Mouse (Mus musculus) ES-Bruce4 (cell line): ENCODE results near the gene 1190005I06Rik. TPM values are rescaled to one million over a fixed set of nuclear protein-coding genes. Genes with fewer than 3 reads are reported as not detected.

ENCODE experiments used
- H3K27ac ChIP-seq: 2 replicates; pipeline ENCODE4 v1.5.1; 2012; ENCODE audit warnings: low read length, inconsistent platforms; ENCODE audit not compliant: insufficient read depth
- H3K27me3 ChIP-seq: 2 replicates; pipeline ENCODE4 v1.6.1; 2012; ENCODE audit warnings: mild to moderate bottlenecking, low read length, inconsistent platforms; ENCODE audit not compliant: control insufficient read depth, poor library complexity, insufficient read depth, severe bottlenecking
- H3K36me3 ChIP-seq: 2 replicates; pipeline ENCODE4 v1.6.1; 2012; ENCODE audit warnings: inconsistent platforms, mild to moderate bottlenecking, low read length, moderate library complexity; ENCODE audit not compliant: control insufficient read depth, poor library complexity, insufficient read depth, severe bottlenecking
- H3K4me1 ChIP-seq: one replicate; pipeline ENCODE4 v1.8.1; 2011; ENCODE audit warnings: low read length; ENCODE audit not compliant: control insufficient read depth, insufficient read depth
- H3K4me3 ChIP-seq: 2 replicates; pipeline ENCODE4 v1.5.1; 2011; ENCODE audit warnings: low read depth, mild to moderate bottlenecking, low read length
- H3K9ac ChIP-seq: 2 replicates; pipeline ENCODE4 v1.6.1; 2012; ENCODE audit warnings: low read depth, mild to moderate bottlenecking, inconsistent platforms; ENCODE audit not compliant: poor library complexity, severe bottlenecking
- H3K9me3 ChIP-seq: replicated peaks from 2 replicates; pipeline ENCODE4 v1.6.1; 2012; ENCODE audit warnings: mild to moderate bottlenecking, low read length, inconsistent platforms; ENCODE audit not compliant: control insufficient read depth, poor library complexity, insufficient read depth, severe bottlenecking
- CTCF ChIP-seq: IDR thresholded peaks from one replicate; pipeline ENCODE4 v1.8.1; 2011; ENCODE audit warnings: low read depth, low read length
- EP300 ChIP-seq: IDR thresholded peaks from 2 replicates; pipeline ENCODE4 v1.6.1; 2011; ENCODE audit warnings: low read depth, low read length; ENCODE audit not compliant: insufficient read depth
- POLR2A ChIP-seq: IDR thresholded peaks from one replicate; pipeline ENCODE4 v1.8.1; 2011; ENCODE audit warnings: low read length; ENCODE audit not compliant: insufficient read depth
- polyA plus RNA-seq: library from polyadenylated mRNA; stranded (reverse); fragments of >200 nt; gene quantifications from 2 replicates; pipeline ENCODE4 v1.2.4, GENCODE M21; 2011; ENCODE audit warnings: low read depth; ENCODE audit not compliant: missing spikeins, insufficient read depth, insufficient read length

1190005I06Rik gene
- polyA plus RNA-seq, 1 experiment: 12.4 TPM

DNA sequence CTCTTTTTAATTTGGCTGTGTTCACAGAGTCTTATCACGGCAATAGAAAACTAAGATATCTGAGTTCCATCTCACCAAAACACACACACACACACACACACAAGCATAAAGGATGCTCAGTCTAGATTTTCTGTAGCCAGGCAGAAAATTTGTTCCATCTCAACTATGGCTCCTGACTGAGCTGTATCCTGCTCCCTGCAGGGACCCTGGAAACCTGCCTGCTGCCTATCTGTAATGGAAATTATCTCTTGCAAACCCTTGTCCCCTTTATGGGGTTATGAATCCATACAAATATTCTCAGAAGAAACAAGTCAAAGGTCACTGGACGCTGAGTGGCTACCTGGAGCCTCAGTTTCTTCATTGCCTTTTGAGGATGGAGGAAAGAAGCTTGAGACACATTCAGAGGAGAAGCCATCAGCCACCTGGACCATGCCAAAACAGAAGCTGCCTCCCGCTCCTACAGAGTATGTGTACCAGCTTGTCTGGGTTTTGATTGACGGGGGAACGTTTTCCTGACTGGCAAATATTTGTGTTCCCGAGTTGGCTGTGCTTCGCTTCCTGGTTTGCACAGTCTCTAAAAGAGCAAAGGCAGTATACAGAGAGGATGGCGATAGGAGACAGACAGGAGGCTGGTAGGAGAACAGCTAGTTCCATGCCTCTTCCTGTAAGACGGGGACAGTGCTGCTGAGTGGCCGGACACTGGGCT is 55.7 kb downstream of the 1190005I06Rik start:
- no peak overlapping the region for H3K9ac ChIP-seq
- no peaks in the 10 kb centered on the region for H3K27me3 ChIP-seq

DNA sequence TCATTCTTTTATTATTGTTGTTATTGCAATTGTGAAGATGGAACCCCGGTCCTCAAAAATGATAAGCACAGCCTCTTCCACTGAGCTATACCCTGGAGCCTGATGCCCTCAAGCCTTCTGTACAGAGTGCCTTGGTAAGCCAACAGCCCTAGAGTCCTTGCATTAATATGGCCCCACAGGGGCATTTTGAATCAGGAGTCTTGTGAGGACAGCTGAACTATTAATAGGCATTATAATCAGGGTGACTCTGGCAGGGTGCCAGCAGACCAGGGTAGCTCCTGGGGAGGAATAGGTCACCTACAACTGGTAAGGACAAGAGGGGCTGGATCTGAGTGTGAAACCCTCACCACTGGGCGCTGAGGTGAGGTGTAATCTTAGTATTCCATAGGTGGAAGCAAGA is 57.5 kb downstream of the 1190005I06Rik start:
- Histone ChIP-seq H3K27ac (no peak overlapping the region), H3K4me1 (no peaks in the 10 kb centered on the region), H3K9ac (peak overlapping the region; percentile 50), H3K4me3 (peak overlapping the region; percentile 74), H3K27me3 (no peaks in the 10 kb centered on the region), H3K36me3 (peaks cover 4% of the 10 kb centered on the region), H3K9me3 (no peaks in the 10 kb centered on the region; the same call in 1 of the 2 replicates)
- no peak for TF ChIP-seq POLR2A
- no peak for TF ChIP-seq CTCF
- no peak for TF ChIP-seq EP300

More for the DNA sequence above, 55.7 kb downstream of the 1190005I06Rik start:
- Histone ChIP-seq H3K9me3 (no peaks in the 10 kb centered on the region; the same call in 1 of the 2 replicates), H3K4me3 (no peak overlapping the region), H3K27ac (no peak overlapping the region), H3K36me3 (0 out of 2 replicates have a peak, but pooled peaks cover 1% of the 10 kb centered on the region), H3K4me1 (no peaks in the 10 kb centered on the region)
- TF ChIP-seq CTCF: no peak

DNA sequence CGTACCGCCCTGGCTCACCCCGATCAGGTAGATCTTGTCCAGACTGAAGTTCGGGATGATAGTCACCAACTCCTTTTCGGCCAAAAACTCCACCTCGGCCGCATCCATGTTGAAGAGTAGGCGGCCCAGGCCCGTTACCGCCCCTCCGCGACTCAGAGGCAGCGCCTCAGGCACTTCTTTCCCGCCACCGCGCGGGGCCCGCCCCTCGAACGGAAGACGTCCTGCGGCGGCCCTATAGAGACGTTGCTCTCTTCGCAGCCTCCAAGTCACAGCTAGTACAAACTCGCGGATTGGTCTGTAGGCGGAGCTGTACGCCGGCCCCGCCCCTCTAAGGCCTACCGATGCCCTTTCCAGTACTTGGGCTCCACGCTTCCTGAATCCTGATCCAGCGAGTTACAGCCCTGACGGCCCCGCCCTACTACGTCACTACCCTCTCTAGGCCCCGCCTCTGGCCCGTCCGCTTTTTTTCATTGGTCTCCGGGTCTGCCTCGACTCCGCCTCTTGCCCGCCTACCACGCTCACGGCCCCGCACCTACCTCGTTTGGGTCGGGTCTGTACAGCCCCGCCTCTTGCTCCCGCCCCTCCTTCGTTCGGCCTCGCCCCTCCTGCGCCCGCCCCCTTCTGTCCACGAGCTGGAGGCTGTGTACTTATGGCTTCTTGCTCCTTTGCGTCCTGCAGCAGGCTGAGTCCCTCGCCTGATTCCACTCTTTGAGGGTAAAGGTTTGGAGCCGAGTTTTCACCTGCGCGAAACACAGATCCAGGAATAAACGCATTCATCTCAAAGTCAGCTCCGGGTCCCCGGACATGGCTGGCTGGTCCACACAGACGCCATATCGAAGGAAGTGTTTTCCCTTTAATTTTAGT is 58.3 kb downstream of the 1190005I06Rik start, which contains the start of gene Gins2:
Gins2 (minus strand) TSS at position 397 of the 864 bp plus-strand sequence.
- Histone ChIP-seq H3K27me3 (no peaks in the 10 kb centered on the region), H3K9ac (peak within 1 kb of the TSS; percentile 89), H3K4me1 (no peaks in the 10 kb centered on the region), H3K36me3 (peaks cover 4% of the 10 kb centered on the region), H3K4me3 (peak within 1 kb of the TSS; percentile 95), H3K9me3 (no peaks in the 10 kb centered on the region), H3K27ac (peak within 1 kb of the TSS; percentile 40; the same call in 1 of the 2 replicates)
- TF ChIP-seq CTCF (no peak), EP300 (0 out of 2 replicates have a peak, but pooled peaks have one; percentile 51), POLR2A (peak; percentile 74)

DNA sequence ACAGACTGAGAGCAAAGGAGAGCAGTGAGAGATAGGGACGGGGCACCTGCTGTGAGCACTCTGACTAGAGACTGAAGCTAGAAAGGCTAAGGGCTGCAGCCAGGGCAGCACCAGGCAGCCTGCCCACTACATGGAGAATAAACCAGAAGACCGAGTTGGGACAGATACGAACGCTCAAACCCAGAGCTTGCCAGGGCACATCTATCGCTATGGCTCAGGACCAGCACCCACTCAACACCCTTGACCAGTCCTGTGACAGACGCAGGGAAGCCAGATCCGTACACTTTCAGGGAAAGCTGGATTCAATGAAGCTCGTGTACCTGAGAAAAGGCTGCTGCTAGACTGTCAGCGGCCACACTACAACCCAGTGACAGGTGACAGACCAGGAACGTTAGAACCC is 61.9 kb downstream of the 1190005I06Rik start:
- TF ChIP-seq CTCF (no peak), EP300 (no peak), POLR2A (no peak)

DNA sequence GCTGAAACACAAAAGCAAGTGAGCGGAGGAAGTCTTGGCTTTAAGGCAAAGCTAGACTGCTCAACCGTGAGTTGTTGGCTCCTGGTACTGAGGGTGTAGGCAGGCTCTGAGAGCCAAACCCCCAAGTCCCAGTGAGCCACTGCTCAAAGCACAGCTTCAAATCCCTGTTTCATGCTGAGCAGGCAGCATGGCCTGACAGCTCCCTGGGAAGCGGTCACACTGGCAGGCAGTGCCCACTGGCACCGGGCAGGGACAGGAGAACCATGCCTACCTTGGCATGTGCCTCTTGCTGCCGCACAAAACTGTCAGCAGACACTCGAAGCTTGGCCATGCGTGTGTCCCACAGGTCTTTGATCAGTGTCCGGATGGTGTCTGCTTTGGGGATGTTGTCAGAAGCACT is 65.6 kb downstream of the 1190005I06Rik start:
- no peak overlapping the region for H3K4me3 ChIP-seq
- H3K4me1 ChIP-seq: no peaks in the 10 kb centered on the region
- H3K9ac ChIP-seq: no peak overlapping the region
- H3K9me3 ChIP-seq: no peaks in the 10 kb centered on the region
- TF ChIP-seq CTCF (no peak), POLR2A (no peak), EP300 (no peak)
- H3K36me3 ChIP-seq: peaks cover 44% of the 10 kb centered on the region
- no peaks in the 10 kb centered on the region for H3K27me3 ChIP-seq
- H3K27ac ChIP-seq: no peak overlapping the region

More for the DNA sequence above, 61.9 kb downstream of the 1190005I06Rik start:
- H3K9ac ChIP-seq: no peak overlapping the region
- H3K27ac ChIP-seq: no peak overlapping the region
- H3K4me3 ChIP-seq: no peak overlapping the region
- peaks cover 10% of the 10 kb centered on the region for H3K36me3 ChIP-seq
- H3K9me3 ChIP-seq: no peaks in the 10 kb centered on the region
- H3K4me1 ChIP-seq: no peaks in the 10 kb centered on the region
- H3K27me3 ChIP-seq: no peaks in the 10 kb centered on the region

DNA sequence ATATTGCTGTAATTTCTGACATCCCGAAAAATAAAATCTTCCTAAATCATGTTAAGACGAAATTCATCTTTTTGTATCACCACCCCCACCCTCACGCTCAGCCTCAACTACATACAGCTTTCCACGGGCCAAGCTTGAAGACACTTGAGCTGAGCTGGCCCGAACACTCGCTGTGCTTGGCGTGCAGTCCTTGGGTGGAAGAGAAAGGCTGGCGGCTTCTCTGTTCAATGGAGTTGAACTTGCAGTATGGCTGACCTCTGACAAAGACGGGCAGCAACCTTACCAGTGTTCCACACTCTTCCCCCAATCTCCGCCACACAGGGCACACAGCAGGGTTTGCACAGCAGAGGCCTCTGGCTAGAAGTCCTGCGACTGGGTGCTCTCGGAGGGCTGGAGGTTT is 66.1 kb downstream of the 1190005I06Rik start:
- TF ChIP-seq CTCF (no peak), POLR2A (no peak), EP300 (no peak)
- no peaks in the 10 kb centered on the region for H3K27me3 ChIP-seq
- peaks cover 45% of the 10 kb centered on the region for H3K36me3 ChIP-seq

More for the DNA sequence above, 66.1 kb downstream of the 1190005I06Rik start:
- H3K27ac ChIP-seq: no peak overlapping the region
- H3K9me3 ChIP-seq: no peaks in the 10 kb centered on the region
- no peak overlapping the region for H3K9ac ChIP-seq
- no peak overlapping the region for H3K4me3 ChIP-seq
- H3K4me1 ChIP-seq: no peaks in the 10 kb centered on the region
